Mouse (Mus musculus): ENCODE results near the gene Olfr1031. TPM values are rescaled to one million over a fixed set of nuclear protein-coding genes. Genes with fewer than 3 reads are reported as not detected.
"Not testable (repeated sequence)": the region's sequence is repeated elsewhere in the genome, so short reads cannot be mapped to it uniquely, and the experiment has no call there.

Gene Olfr1031
- not detected in 2 replicates for polyA plus RNA-seq (2014; fragmentation: Nextera tagmentation; extraction: Ambion mirVana)

DNA sequence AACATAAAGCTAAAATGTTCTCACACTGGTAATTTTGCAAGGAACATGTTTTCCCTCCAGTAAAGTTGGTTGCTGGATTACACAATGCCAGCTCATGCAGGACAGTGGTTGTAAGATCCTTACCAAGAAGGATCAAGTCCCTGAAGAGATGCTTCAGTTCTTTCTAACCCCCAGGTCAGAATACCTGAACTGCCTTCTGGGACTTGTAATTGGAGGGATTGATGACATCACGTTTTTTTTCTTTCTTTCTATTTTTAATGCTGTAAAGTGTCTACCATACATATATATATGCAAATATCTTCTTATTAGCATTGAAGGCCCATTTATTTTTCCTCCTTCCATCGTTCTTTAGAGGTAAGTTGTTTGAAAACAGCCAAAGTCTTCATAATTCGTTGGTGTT, at the start of gene Olfr1031:
Gene Olfr1031 (plus strand): TSS at position 301 of the 400 bp plus-strand sequence.
- H3K27ac ChIP-seq (ENCODE audit: low read depth), result no peak within 1 kb of the TSS
- DNase-seq (ENCODE audit: low spot score) (no peak), ATAC-seq (replicated peaks; ENCODE audit: low FRiP score, low TSS enrichment, low read depth) (no peak)
- no peaks in the 10 kb centered on the region for H3K9me3 ChIP-seq (ENCODE audit: control insufficient read depth, low read length)
- no peak within 1 kb of the TSS for H3K4me2 ChIP-seq (ENCODE audit: low read length)
- 64% methylated on average over 3 of the region's 3 CpGs for WGBS
- no peaks in the 10 kb centered on the region for H3K27me3 ChIP-seq (replicated peaks; ENCODE audit: control insufficient read depth, insufficient read depth, low read length)
- no peaks in the 10 kb centered on the region for H3K4me1 ChIP-seq (replicated peaks; ENCODE audit: control insufficient read depth, insufficient read depth, low read length)
- no peak within 1 kb of the TSS for H3K4me3 ChIP-seq (ENCODE audit: low read depth, low read length)
- no peaks in the 10 kb centered on the region for H3K36me3 ChIP-seq (ENCODE audit: control insufficient read depth, insufficient read depth, low read length)
- H3K9ac ChIP-seq (ENCODE audit: low read length), result no peak within 1 kb of the TSS

DNA sequence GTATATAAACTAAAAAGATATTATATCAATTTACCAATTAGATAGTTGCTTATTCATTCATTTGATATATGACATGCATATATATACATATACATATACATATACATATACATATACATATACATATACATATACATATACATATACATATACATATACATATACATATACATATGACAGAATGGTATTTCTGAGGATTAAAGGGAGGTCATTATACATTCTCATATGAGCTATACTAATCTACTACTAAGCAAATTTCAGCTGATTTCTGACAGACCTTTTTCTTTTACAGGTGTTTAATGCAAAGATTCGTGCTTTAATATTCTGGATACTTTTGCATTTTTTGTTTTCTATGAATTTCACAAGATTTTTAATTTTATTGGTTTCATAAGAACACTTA, 40.0 kb upstream of the Olfr1031 start, which contains the start of gene Olfr1028:
Gene Olfr1028 (plus strand): TSS at position 301 of the 400 bp plus-strand sequence.
- Histone ChIP-seq H3K9me3 (ENCODE audit: control insufficient read depth, low read length) (no peaks in the 10 kb centered on the region), H3K27me3 (replicated peaks; ENCODE audit: control insufficient read depth, insufficient read depth, low read length) (no peaks in the 10 kb centered on the region)
- WGBS, result 89% methylated on average over 1 of the region's 1 CpGs

DNA sequence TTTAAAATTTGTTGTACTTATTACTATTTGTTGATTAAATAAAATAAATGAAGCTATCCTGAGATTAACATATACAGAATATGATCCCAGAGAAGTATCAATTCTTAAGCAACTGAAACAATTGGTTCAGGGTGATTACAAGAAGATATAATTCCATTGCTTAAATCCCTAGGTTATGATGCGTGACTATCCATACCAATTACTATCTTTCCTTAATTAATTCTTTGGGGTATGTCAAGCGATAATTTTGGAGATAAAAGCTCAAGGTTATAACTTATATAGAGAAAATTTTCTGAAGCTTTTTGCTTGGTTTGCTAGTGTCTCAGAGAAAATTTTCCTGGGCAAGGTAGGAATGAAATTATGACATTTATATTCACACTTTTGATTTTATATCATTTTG, 16.5 kb upstream of the Olfr1031 start, which contains the start of gene Olfr1029:
Gene Olfr1029 (plus strand): TSS at position 301 of the 400 bp plus-strand sequence.
- H3K36me3 ChIP-seq (ENCODE audit: control insufficient read depth, insufficient read depth, low read length), result no peaks in the 10 kb centered on the region
- no peak within 1 kb of the TSS for H3K4me3 ChIP-seq (ENCODE audit: low read depth, low read length)
- WGBS, result 92% methylated on average over 2 of the region's 2 CpGs
- no peak for ATAC-seq (replicated peaks; ENCODE audit: low FRiP score, low TSS enrichment, low read depth)
- no peaks in the 10 kb centered on the region for H3K27me3 ChIP-seq (replicated peaks; ENCODE audit: control insufficient read depth, insufficient read depth, low read length)
- no peak for DNase-seq (ENCODE audit: low spot score)
- H3K4me2 ChIP-seq (ENCODE audit: low read length), result no peak within 1 kb of the TSS
- H3K4me1 ChIP-seq (replicated peaks; ENCODE audit: control insufficient read depth, insufficient read depth, low read length), result no peaks in the 10 kb centered on the region
- H3K9ac ChIP-seq (ENCODE audit: low read length), result no peak within 1 kb of the TSS
- H3K27ac ChIP-seq (ENCODE audit: low read depth), result no peak within 1 kb of the TSS
- no peaks in the 10 kb centered on the region for H3K9me3 ChIP-seq (ENCODE audit: control insufficient read depth, low read length)

More for the DNA sequence above, 40.0 kb upstream of the Olfr1031 start, which contains the start of gene Olfr1028:
- Histone ChIP-seq H3K27ac (ENCODE audit: low read depth) (no peak within 1 kb of the TSS), H3K36me3 (ENCODE audit: control insufficient read depth, insufficient read depth, low read length) (no peaks in the 10 kb centered on the region), H3K9ac (ENCODE audit: low read length) (no peak within 1 kb of the TSS), H3K4me3 (ENCODE audit: low read depth, low read length) (no peak within 1 kb of the TSS), H3K4me1 (replicated peaks; ENCODE audit: control insufficient read depth, insufficient read depth, low read length) (no peaks in the 10 kb centered on the region), H3K4me2 (ENCODE audit: low read length) (no peak within 1 kb of the TSS)
- DNase-seq (ENCODE audit: low spot score) (no peak), ATAC-seq (replicated peaks; ENCODE audit: low FRiP score, low TSS enrichment, low read depth) (no peak)

DNA sequence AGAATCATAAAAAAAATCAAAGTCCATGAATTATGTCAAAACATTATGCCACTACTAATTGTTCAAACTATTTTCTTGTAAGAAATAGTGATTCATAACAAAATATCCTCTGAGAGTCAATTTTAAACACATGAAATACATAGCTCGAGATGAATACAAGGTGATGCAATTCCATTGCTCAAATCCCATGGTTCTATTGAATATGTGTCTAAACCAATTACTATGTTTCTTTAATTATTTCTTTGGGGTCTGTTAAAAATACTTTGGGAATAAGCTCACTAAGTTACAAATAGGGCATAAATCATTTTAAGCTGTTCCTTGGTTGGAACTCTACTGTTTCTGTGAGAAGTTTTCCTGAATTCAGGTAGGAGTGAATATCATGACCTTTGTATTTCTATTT, 11.1 kb upstream of the Olfr1031 start, which contains the start of gene Olfr1030:
Gene Olfr1030 (plus strand): TSS at position 301 of the 400 bp plus-strand sequence.
- Histone ChIP-seq H3K9ac (ENCODE audit: low read length) (no peak within 1 kb of the TSS), H3K27ac (ENCODE audit: low read depth) (no peak within 1 kb of the TSS), H3K9me3 (ENCODE audit: control insufficient read depth, low read length) (no peaks in the 10 kb centered on the region), H3K27me3 (replicated peaks; ENCODE audit: control insufficient read depth, insufficient read depth, low read length) (no peaks in the 10 kb centered on the region), H3K4me3 (ENCODE audit: low read depth, low read length) (no peak within 1 kb of the TSS), H3K4me2 (ENCODE audit: low read length) (no peak within 1 kb of the TSS), H3K36me3 (ENCODE audit: control insufficient read depth, insufficient read depth, low read length) (no peaks in the 10 kb centered on the region), H3K4me1 (replicated peaks; ENCODE audit: control insufficient read depth, insufficient read depth, low read length) (no peaks in the 10 kb centered on the region)
- DNase-seq (ENCODE audit: low spot score) (no peak), ATAC-seq (replicated peaks; ENCODE audit: low FRiP score, low TSS enrichment, low read depth) (no peak)
- WGBS, result 84% methylated on average over 1 of the region's 1 CpGs

DNA sequence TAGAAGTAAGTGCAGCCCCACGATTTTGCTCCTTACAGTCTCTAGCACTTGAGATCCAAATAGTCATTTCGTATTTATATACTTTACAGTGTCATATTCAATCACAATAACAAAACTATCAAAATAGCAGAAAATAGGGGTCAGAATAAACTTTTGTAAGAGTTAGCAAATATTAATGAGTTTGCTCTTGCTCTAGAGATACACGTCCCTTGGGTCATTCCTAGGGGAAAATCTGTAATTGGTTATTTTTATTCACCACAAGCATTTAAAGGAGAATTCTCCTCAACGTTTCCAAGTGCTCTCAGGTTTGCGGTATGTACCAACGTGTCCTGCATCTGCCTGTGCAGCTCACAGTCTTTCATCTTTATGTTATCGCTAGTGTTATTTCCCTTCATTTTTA, 15.1 kb downstream of the Olfr1031 start, which contains the start of gene Olfr1032:
Gene Olfr1032 (plus strand): TSS at position 301 of the 400 bp plus-strand sequence.
- H3K4me3 ChIP-seq (ENCODE audit: low read depth, low read length), result no peak within 1 kb of the TSS
- WGBS, result 81% methylated on average over 7 of the region's 7 CpGs
- DNase-seq (ENCODE audit: low spot score) (no peak), ATAC-seq (replicated peaks; ENCODE audit: low FRiP score, low TSS enrichment, low read depth) (no peak)
- H3K36me3 ChIP-seq (ENCODE audit: control insufficient read depth, insufficient read depth, low read length), result no peaks in the 10 kb centered on the region
- no peaks in the 10 kb centered on the region for H3K9me3 ChIP-seq (ENCODE audit: control insufficient read depth, low read length)
- no peaks in the 10 kb centered on the region for H3K4me1 ChIP-seq (replicated peaks; ENCODE audit: control insufficient read depth, insufficient read depth, low read length)
- no peak within 1 kb of the TSS for H3K27ac ChIP-seq (ENCODE audit: low read depth)
- no peak within 1 kb of the TSS for H3K4me2 ChIP-seq (ENCODE audit: low read length)
- no peaks in the 10 kb centered on the region for H3K27me3 ChIP-seq (replicated peaks; ENCODE audit: control insufficient read depth, insufficient read depth, low read length)
- H3K9ac ChIP-seq (ENCODE audit: low read length), result no peak within 1 kb of the TSS

DNA sequence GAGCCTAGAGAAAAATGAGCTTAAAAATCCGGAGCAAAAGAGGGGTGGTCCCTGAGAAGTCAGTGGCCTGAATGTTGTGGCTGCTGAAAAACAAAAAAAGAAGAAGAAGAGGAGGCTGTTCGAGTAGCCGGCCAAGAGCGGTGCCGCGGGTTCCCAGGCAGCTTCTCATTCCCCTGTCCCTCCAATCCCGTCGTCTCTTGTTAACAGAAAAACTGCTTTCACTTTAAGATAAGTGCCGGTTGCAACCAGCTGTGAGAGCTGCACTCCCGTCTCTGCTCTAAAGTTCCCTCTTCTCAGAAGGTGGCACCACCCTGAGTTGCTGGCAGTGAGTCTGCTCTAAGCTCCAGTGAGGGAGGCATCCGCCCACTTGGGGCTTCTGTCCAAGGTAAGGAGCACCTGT, 30.3 kb downstream of the Olfr1031 start, which contains the start of gene Olfr1033:
Gene Olfr1033 (plus strand): TSS at position 228 of the 400 bp plus-strand sequence.
- whole genome bisulfite sequencing, result 4% methylated on average over 10 of the region's 11 CpGs
- not testable (repeated sequence) for H3K9ac ChIP-seq (ENCODE audit: low read length); H3K36me3 ChIP-seq (ENCODE audit: control insufficient read depth, insufficient read depth, low read length); H3K4me1 ChIP-seq (replicated peaks; ENCODE audit: control insufficient read depth, insufficient read depth, low read length); H3K27me3 ChIP-seq (replicated peaks; ENCODE audit: control insufficient read depth, insufficient read depth, low read length); H3K27ac ChIP-seq (ENCODE audit: low read depth); H3K9me3 ChIP-seq (ENCODE audit: control insufficient read depth, low read length); ATAC-seq (replicated peaks; ENCODE audit: low FRiP score, low TSS enrichment, low read depth)
- peak; percentile 57 for DNase-seq (ENCODE audit: low spot score)
- H3K4me3 ChIP-seq (ENCODE audit: low read depth, low read length), result peak within 1 kb of the TSS; percentile 28
- peak within 1 kb of the TSS; percentile 45 for H3K4me2 ChIP-seq (ENCODE audit: low read length)

DNA sequence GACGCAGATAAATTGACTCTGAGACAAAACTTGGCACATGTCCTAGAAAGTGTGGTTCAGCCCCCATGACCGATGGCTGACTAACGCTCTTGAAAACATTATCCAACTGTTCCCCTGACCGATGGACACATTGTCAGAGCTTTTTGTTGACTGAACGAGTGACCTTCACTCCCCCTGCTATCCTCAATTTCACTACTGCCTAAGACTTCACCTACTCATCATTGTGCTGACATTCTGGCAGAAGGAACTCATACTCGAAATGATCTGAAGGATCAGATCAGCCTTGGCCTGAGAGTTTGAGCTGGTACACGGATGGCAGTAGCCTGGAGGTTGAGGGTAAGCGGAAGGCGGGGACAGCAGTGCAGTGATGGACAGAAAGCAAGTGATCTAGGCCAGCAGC, 31.4 kb downstream of the Olfr1031 start:
- not testable (repeated sequence) for H3K4me3 ChIP-seq (ENCODE audit: low read depth, low read length); H3K27ac ChIP-seq (ENCODE audit: low read depth); DNase-seq (ENCODE audit: low spot score); ATAC-seq (replicated peaks; ENCODE audit: low FRiP score, low TSS enrichment, low read depth); H3K27me3 ChIP-seq (replicated peaks; ENCODE audit: control insufficient read depth, insufficient read depth, low read length); H3K36me3 ChIP-seq (ENCODE audit: control insufficient read depth, insufficient read depth, low read length); H3K4me1 ChIP-seq (replicated peaks; ENCODE audit: control insufficient read depth, insufficient read depth, low read length); H3K9me3 ChIP-seq (ENCODE audit: control insufficient read depth, low read length); H3K4me2 ChIP-seq (ENCODE audit: low read length); H3K9ac ChIP-seq (ENCODE audit: low read length)
- WGBS, result 47% methylated on average over 3 of the region's 9 CpGs

Other genes with a start within 250 kb of the Olfr1031 start
- not detected in 2 replicates for gene Olfr1012, start 227.5 kb upstream of the Olfr1031 start, polyA plus RNA-seq (2014; fragmentation: Nextera tagmentation; extraction: Ambion mirVana)
- not detected in 2 replicates for gene Olfr1013, start 223.2 kb upstream of the Olfr1031 start, polyA plus RNA-seq (2014; fragmentation: Nextera tagmentation; extraction: Ambion mirVana)
- gene Olfr1014, start 217.6 kb upstream of the Olfr1031 start, polyA plus RNA-seq (2014; fragmentation: Nextera tagmentation; extraction: Ambion mirVana), result not detected in 2 replicates
- not detected in 2 replicates for gene Olfr1015, start 208.3 kb upstream of the Olfr1031 start, polyA plus RNA-seq (2014; fragmentation: Nextera tagmentation; extraction: Ambion mirVana)
- not detected in 2 replicates for gene Olfr1016, start 187.8 kb upstream of the Olfr1031 start, polyA plus RNA-seq (2014; fragmentation: Nextera tagmentation; extraction: Ambion mirVana)
- not detected in 2 replicates for gene Olfr1018, start 171.8 kb upstream of the Olfr1031 start, polyA plus RNA-seq (2014; fragmentation: Nextera tagmentation; extraction: Ambion mirVana)
- not detected in 2 replicates for gene Olfr1019, start 144.8 kb upstream of the Olfr1031 start, polyA plus RNA-seq (2014; fragmentation: Nextera tagmentation; extraction: Ambion mirVana)
- gene Olfr1020, start 143.3 kb upstream of the Olfr1031 start, polyA plus RNA-seq (2014; fragmentation: Nextera tagmentation; extraction: Ambion mirVana), result not detected in 2 replicates
- not detected in 2 replicates for gene Olfr1022, start 121.7 kb upstream of the Olfr1031 start, polyA plus RNA-seq (2014; fragmentation: Nextera tagmentation; extraction: Ambion mirVana)
- gene Olfr1023, start 104.7 kb upstream of the Olfr1031 start, polyA plus RNA-seq (2014; fragmentation: Nextera tagmentation; extraction: Ambion mirVana), result not detected in 2 replicates
- not detected in 2 replicates for gene Olfr1024, start 85.3 kb upstream of the Olfr1031 start, polyA plus RNA-seq (2014; fragmentation: Nextera tagmentation; extraction: Ambion mirVana)
- gene Olfr1025-ps1, start 75.1 kb upstream of the Olfr1031 start, polyA plus RNA-seq (2014; fragmentation: Nextera tagmentation; extraction: Ambion mirVana), result not detected in 2 replicates
- gene Olfr1026, start 68.7 kb upstream of the Olfr1031 start, polyA plus RNA-seq (2014; fragmentation: Nextera tagmentation; extraction: Ambion mirVana), result not detected in 2 replicates
- gene Olfr1028, start 39.9 kb upstream of the Olfr1031 start, polyA plus RNA-seq (2014; fragmentation: Nextera tagmentation; extraction: Ambion mirVana), result not detected in 2 replicates
- not detected in 2 replicates for gene Olfr1029, start 16.4 kb upstream of the Olfr1031 start, polyA plus RNA-seq (2014; fragmentation: Nextera tagmentation; extraction: Ambion mirVana)
- not detected in 2 replicates for gene Olfr1030, start 11.0 kb upstream of the Olfr1031 start, polyA plus RNA-seq (2014; fragmentation: Nextera tagmentation; extraction: Ambion mirVana)
- not detected in 2 replicates for gene Olfr1032, start 15.2 kb downstream of the Olfr1031 start, polyA plus RNA-seq (2014; fragmentation: Nextera tagmentation; extraction: Ambion mirVana)
- 2.3 and 2.7 TPM in 2 replicates for gene Olfr1033, start 30.3 kb downstream of the Olfr1031 start, polyA plus RNA-seq (2014; fragmentation: Nextera tagmentation; extraction: Ambion mirVana)
- 0.07 TPM in 1 of 2 replicates, not detected in the other for gene Olfr1034, start 55.6 kb downstream of the Olfr1031 start, polyA plus RNA-seq (2014; fragmentation: Nextera tagmentation; extraction: Ambion mirVana)
- not detected in 2 replicates for gene Olfr1036, start 83.7 kb downstream of the Olfr1031 start, polyA plus RNA-seq (2014; fragmentation: Nextera tagmentation; extraction: Ambion mirVana)
- not detected in 2 replicates for gene Olfr1037, start 97.1 kb downstream of the Olfr1031 start, polyA plus RNA-seq (2014; fragmentation: Nextera tagmentation; extraction: Ambion mirVana)
- gene Olfr1039, start 145.6 kb downstream of the Olfr1031 start, polyA plus RNA-seq (2014; fragmentation: Nextera tagmentation; extraction: Ambion mirVana), result not detected in 2 replicates
- gene Olfr1040, start 156.4 kb downstream of the Olfr1031 start, polyA plus RNA-seq (2014; fragmentation: Nextera tagmentation; extraction: Ambion mirVana), result not detected in 2 replicates
- not detected in 2 replicates for gene Olfr1042, start 171.5 kb downstream of the Olfr1031 start, polyA plus RNA-seq (2014; fragmentation: Nextera tagmentation; extraction: Ambion mirVana)
- gene Olfr1043, start 177.2 kb downstream of the Olfr1031 start, polyA plus RNA-seq (2014; fragmentation: Nextera tagmentation; extraction: Ambion mirVana), result not detected in 2 replicates
- gene Olfr1044, start 187.5 kb downstream of the Olfr1031 start, polyA plus RNA-seq (2014; fragmentation: Nextera tagmentation; extraction: Ambion mirVana), result not detected in 2 replicates
- not detected in 2 replicates for gene Olfr52, start 195.4 kb downstream of the Olfr1031 start, polyA plus RNA-seq (2014; fragmentation: Nextera tagmentation; extraction: Ambion mirVana)
- gene Olfr1045, start 212.7 kb downstream of the Olfr1031 start, polyA plus RNA-seq (2014; fragmentation: Nextera tagmentation; extraction: Ambion mirVana), result not detected in 2 replicates
- gene Olfr1046, start 229.0 kb downstream of the Olfr1031 start, polyA plus RNA-seq (2014; fragmentation: Nextera tagmentation; extraction: Ambion mirVana), result not detected in 2 replicates
- not detected in 2 replicates for gene Olfr1047, start 241.1 kb downstream of the Olfr1031 start, polyA plus RNA-seq (2014; fragmentation: Nextera tagmentation; extraction: Ambion mirVana)
- not detected in 2 replicates for gene Olfr1048, start 250.0 kb downstream of the Olfr1031 start, polyA plus RNA-seq (2014; fragmentation: Nextera tagmentation; extraction: Ambion mirVana)

Data from intestine, embryonic 14.5 days (tissue).